Mouse (Mus musculus) small intestine, adult 2 months (tissue): ENCODE measurements around the gene Phb.

Experiments used
- CTCF ChIP-seq: fragments of 200-500 bp; IDR thresholded peaks from 2 replicates; pipeline ENCODE4 v1.5.1; 2012; ENCODE audit warnings: low read depth, mild to moderate bottlenecking, control low read depth, inconsistent platforms, low read length, moderate library complexity, mixed read lengths; ENCODE audit not compliant: insufficient replicate concordance, insufficient read length; ENCODE audit errors: extremely low read depth
- POLR2A ChIP-seq: fragments of 200-500 bp; IDR thresholded peaks from 2 replicates; pipeline ENCODE4 v1.6.1; 2012; ENCODE audit warnings: low read depth, mild to moderate bottlenecking, control low read depth, inconsistent platforms, low read length, moderate library complexity

- no peak for TF ChIP-seq CTCF
- no peak for TF ChIP-seq POLR2A
These were observed 45.7 kb upstream of the Phb start for GRCm38 (mm10) chr11:95621010-95621409.
